Mouse (Mus musculus) liver, postnatal 0 days (tissue): ENCODE results near the gene Vmp1.

ENCODE experiments used
- CTCF ChIP-seq: sonication (generic); IDR thresholded peaks from 2 replicates; pipeline ENCODE4 v1.5.1; 2016; ENCODE audit warnings: antibody characterized with exemption, low read depth
- EP300 ChIP-seq: IDR thresholded peaks from 2 replicates; pipeline ENCODE4 v1.6.1; 2016; ENCODE audit warnings: antibody characterized with exemption, low read depth, mild to moderate bottlenecking

DNA sequence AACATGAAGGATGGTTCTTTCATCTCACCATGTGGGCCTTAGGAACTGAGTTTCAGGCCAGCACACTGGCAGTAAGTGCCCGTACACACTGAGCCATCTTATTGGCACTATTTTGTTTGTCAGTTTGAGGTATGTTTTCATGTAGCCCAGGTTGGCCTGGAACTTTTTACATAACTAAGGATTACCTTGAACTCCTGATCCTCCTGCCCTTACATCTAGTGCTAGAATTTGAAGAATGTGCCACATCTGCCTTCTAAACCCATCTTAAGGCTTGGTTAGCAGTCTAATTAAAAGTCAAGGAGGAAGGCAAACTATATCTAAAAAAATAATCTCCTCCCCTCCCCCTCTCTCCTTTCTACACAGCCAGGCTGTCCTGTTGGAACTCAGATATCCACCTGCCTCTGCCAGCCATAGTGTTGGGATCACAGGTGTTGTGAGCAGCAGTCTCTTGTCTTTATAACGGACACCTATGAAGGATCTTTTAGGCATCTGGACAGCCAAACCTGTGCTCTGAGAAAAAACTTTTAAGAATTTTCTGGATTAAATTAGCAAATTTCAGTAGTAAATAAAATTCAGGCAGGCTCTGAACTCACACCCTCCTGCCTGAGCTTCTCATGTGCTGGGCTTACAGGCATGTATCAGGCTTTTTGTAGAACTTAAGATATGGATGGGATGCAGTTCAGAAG lies 91.6 kb downstream of the Vmp1 start:
- TF ChIP-seq EP300: no peak
- TF ChIP-seq CTCF: no peak
